Mouse (Mus musculus) neural tube, embryonic 15.5 days (tissue): ENCODE measurements at regions not wholly inside any gene's neighbourhood (a gene's known extent, or its start where the extent isn't known, plus 50 kb on each side); places are given as distances from the start of the nearest gene placed in this dataset.

Source experiments
- ATAC-seq: fragments of 200-750 bp; cut with Nextera tagmentation; 2 replicates; pipeline ENCODE4 v1.8.0; 2017; ENCODE audit warnings: mild to moderate bottlenecking, moderate TSS enrichment, moderate library complexity; ENCODE audit not compliant: low FRiP score
- H3K27ac ChIP-seq: fragments of 300-500 bp; sonication (generic); replicated peaks from 2 replicates; pipeline ENCODE4 v1.5.1; 2015; ENCODE audit warnings: mild to moderate bottlenecking, inconsistent platforms
- H3K27me3 ChIP-seq: fragments of 300-500 bp; sonication (generic); replicated peaks from 2 replicates; pipeline ENCODE4 v1.6.1; 2015; ENCODE audit warnings: inconsistent platforms
- H3K36me3 ChIP-seq: fragments of 300-500 bp; sonication (generic); 2 replicates; pipeline ENCODE4 v1.6.1; 2015; ENCODE audit warnings: inconsistent platforms
- H3K4me1 ChIP-seq: fragments of 300-500 bp; sonication (generic); 2 replicates; pipeline ENCODE4 v1.6.1; 2015; ENCODE audit warnings: inconsistent platforms
- H3K4me2 ChIP-seq: fragments of 300-500 bp; sonication (generic); 2 replicates; pipeline ENCODE4 v1.6.1; 2015; ENCODE audit warnings: inconsistent platforms, mild to moderate bottlenecking, moderate library complexity
- H3K4me3 ChIP-seq: fragments of 300-500 bp; sonication (generic); replicated peaks from 2 replicates; pipeline ENCODE4 v1.5.1; 2015; ENCODE audit warnings: mild to moderate bottlenecking, inconsistent platforms
- H3K9ac ChIP-seq: fragments of 300-500 bp; sonication (generic); replicated peaks from 2 replicates; pipeline ENCODE4 v1.6.1; 2015; ENCODE audit warnings: mild to moderate bottlenecking, inconsistent platforms
- H3K9me3 ChIP-seq: fragments of 300-500 bp; sonication (generic); replicated peaks from 2 replicates; pipeline ENCODE4 v1.6.1; 2016; ENCODE audit warnings: inconsistent platforms
- WGBS: fragments of 180-500 bp; shearing (Covaris S2); methylation state at CpG from one replicate; pipeline ENCODE4 v1.1.7; 2015; ENCODE audit warnings: mixed read lengths; 5-methylcytosine and 5-hydroxymethylcytosine counted together

- no peak for ATAC-seq
- H3K4me1 ChIP-seq = no peaks in the 10 kb centered on the region
- H3K9ac ChIP-seq = no peak overlapping the region
- H3K36me3 ChIP-seq = no peaks in the 10 kb centered on the region
- no peaks in the 10 kb centered on the region for H3K9me3 ChIP-seq
- no peak overlapping the region for H3K4me2 ChIP-seq
- H3K27ac ChIP-seq = no peak overlapping the region
- H3K27me3 ChIP-seq = no peaks in the 10 kb centered on the region
- no peak overlapping the region for H3K4me3 ChIP-seq
- 71% methylated on average over 19 of the region's 19 CpGs for WGBS
Observed at GRCm38 (mm10) chr3:130838626-130839422, 108.6 kb upstream of the Rpl34 start.

GRCm38 (mm10) chr3:130833722-130834121, 103.5 kb upstream of the Rpl34 start:
- Histone ChIP-seq H3K4me2 (no peak overlapping the region), H3K27ac (no peak overlapping the region), H3K9ac (no peak overlapping the region), H3K36me3 (no peaks in the 10 kb centered on the region), H3K27me3 (no peaks in the 10 kb centered on the region), H3K9me3 (no peaks in the 10 kb centered on the region), H3K4me3 (no peak overlapping the region), H3K4me1 (0 out of 2 replicates have a peak, but pooled peaks cover 2% of the 10 kb centered on the region)
- no peak for ATAC-seq
- 75% methylated on average over 5 of the region's 5 CpGs for WGBS

GRCm38 (mm10) chr3:130833082-130833481, 102.9 kb upstream of the Rpl34 start:
- no peak for ATAC-seq
- H3K36me3 ChIP-seq = no peaks in the 10 kb centered on the region
- WGBS = 79% methylated on average over 9 of the region's 9 CpGs
- no peaks in the 10 kb centered on the region for H3K9me3 ChIP-seq
- no peak overlapping the region for H3K4me3 ChIP-seq
- H3K27ac ChIP-seq = no peak overlapping the region; the same call in 1 of the 2 replicates
- H3K9ac ChIP-seq = no peak overlapping the region
- H3K27me3 ChIP-seq = no peaks in the 10 kb centered on the region
- no peak overlapping the region for H3K4me2 ChIP-seq
- H3K4me1 ChIP-seq = 0 out of 2 replicates have a peak, but pooled peaks cover 2% of the 10 kb centered on the region

GRCm38 (mm10) chr3:130831788-130832187, 101.6 kb upstream of the Rpl34 start:
- Histone ChIP-seq H3K4me3 (no peak overlapping the region), H3K4me1 (0 out of 2 replicates have a peak, but pooled peaks cover 2% of the 10 kb centered on the region), H3K9ac (no peak overlapping the region), H3K36me3 (no peaks in the 10 kb centered on the region), H3K27me3 (no peaks in the 10 kb centered on the region), H3K27ac (no peak overlapping the region), H3K9me3 (no peaks in the 10 kb centered on the region), H3K4me2 (no peak overlapping the region)
- WGBS = 81% methylated on average over 6 of the region's 6 CpGs
- ATAC-seq = no peak

GRCm38 (mm10) chr3:130828346-130828745, 98.1 kb upstream of the Rpl34 start:
- 89% methylated on average over 4 of the region's 4 CpGs for WGBS
- Histone ChIP-seq H3K36me3 (no peaks in the 10 kb centered on the region), H3K27me3 (no peaks in the 10 kb centered on the region), H3K9me3 (no peaks in the 10 kb centered on the region), H3K4me2 (no peak overlapping the region), H3K9ac (no peak overlapping the region), H3K27ac (no peak overlapping the region), H3K4me1 (no peaks in the 10 kb centered on the region), H3K4me3 (no peak overlapping the region)
- ATAC-seq = no peak

- WGBS = 60% methylated on average over 4 of the region's 4 CpGs
- no peaks in the 10 kb centered on the region for H3K27me3 ChIP-seq
- H3K9me3 ChIP-seq = no peaks in the 10 kb centered on the region
- H3K4me3 ChIP-seq = no peak overlapping the region
- no peaks in the 10 kb centered on the region for H3K36me3 ChIP-seq
- no peak overlapping the region for H3K9ac ChIP-seq
- no peak overlapping the region for H3K27ac ChIP-seq
- ATAC-seq = no peak
- no peak overlapping the region for H3K4me2 ChIP-seq
- H3K4me1 ChIP-seq = no peaks in the 10 kb centered on the region
Observed at GRCm38 (mm10) chr3:130827934-130828333, 97.7 kb upstream of the Rpl34 start.

GRCm38 (mm10) chr3:130827021-130827420, 96.8 kb upstream of the Rpl34 start:
- H3K9ac ChIP-seq = no peak overlapping the region
- H3K9me3 ChIP-seq = no peaks in the 10 kb centered on the region
- no peak overlapping the region for H3K27ac ChIP-seq
- ATAC-seq = no peak
- H3K4me1 ChIP-seq = no peaks in the 10 kb centered on the region
- WGBS = 71% methylated on average over 6 of the region's 6 CpGs
- H3K36me3 ChIP-seq = no peaks in the 10 kb centered on the region
- no peak overlapping the region for H3K4me3 ChIP-seq
- H3K27me3 ChIP-seq = no peaks in the 10 kb centered on the region
- H3K4me2 ChIP-seq = no peak overlapping the region

GRCm38 (mm10) chr3:130819837-130820098, 89.6 kb upstream of the Rpl34 start:
- no peak overlapping the region for H3K4me2 ChIP-seq
- no peak overlapping the region for H3K27ac ChIP-seq
- H3K9ac ChIP-seq = no peak overlapping the region
- 63% methylated on average over 9 of the region's 9 CpGs for WGBS
- H3K9me3 ChIP-seq = no peaks in the 10 kb centered on the region
- H3K27me3 ChIP-seq = no peaks in the 10 kb centered on the region
- no peaks in the 10 kb centered on the region for H3K36me3 ChIP-seq
- peaks cover 3% of the 10 kb centered on the region; the same call in 1 of the 2 replicates for H3K4me1 ChIP-seq
- H3K4me3 ChIP-seq = no peak overlapping the region
- ATAC-seq = no peak

- peak overlapping the region; percentile 37 for H3K4me3 ChIP-seq
- peaks cover 3% of the 10 kb centered on the region; the same call in 1 of the 2 replicates for H3K4me1 ChIP-seq
- ATAC-seq = peak; percentile 70
- H3K9me3 ChIP-seq = no peaks in the 10 kb centered on the region
- H3K4me2 ChIP-seq = peak overlapping the region; percentile 62
- no peaks in the 10 kb centered on the region for H3K27me3 ChIP-seq
- H3K36me3 ChIP-seq = no peaks in the 10 kb centered on the region
- H3K9ac ChIP-seq = peak overlapping the region; percentile 34
- H3K27ac ChIP-seq = no peak overlapping the region
- 44% methylated on average over 17 of the region's 17 CpGs for WGBS
Observed at GRCm38 (mm10) chr3:130819031-130819836, 89.0 kb upstream of the Rpl34 start.

- no peaks in the 10 kb centered on the region for H3K27me3 ChIP-seq
- peak overlapping the region; percentile 62 for H3K4me2 ChIP-seq
- no peaks in the 10 kb centered on the region for H3K9me3 ChIP-seq
- peak overlapping the region; percentile 37 for H3K4me3 ChIP-seq
- peak; percentile 90 for ATAC-seq
- no peaks in the 10 kb centered on the region for H3K36me3 ChIP-seq
- 2% methylated on average over 18 of the region's 18 CpGs for WGBS
- peak overlapping the region; percentile 34 for H3K9ac ChIP-seq
- peaks cover 3% of the 10 kb centered on the region; the same call in 1 of the 2 replicates for H3K4me1 ChIP-seq
- H3K27ac ChIP-seq = no peak overlapping the region
Observed at GRCm38 (mm10) chr3:130818467-130819030, 88.4 kb upstream of the Rpl34 start.

GRCm38 (mm10) chr3:130809696-130810665, 79.8 kb upstream of the Rpl34 start:
- Histone ChIP-seq H3K27ac (no peak overlapping the region), H3K4me3 (no peak overlapping the region), H3K9me3 (no peaks in the 10 kb centered on the region), H3K27me3 (no peaks in the 10 kb centered on the region), H3K36me3 (no peaks in the 10 kb centered on the region), H3K9ac (no peak overlapping the region), H3K4me2 (no peak overlapping the region), H3K4me1 (no peaks in the 10 kb centered on the region)
- WGBS = 77% methylated on average over 19 of the region's 19 CpGs
- ATAC-seq = no peak
